ENCODE assay signal across 30 mouse cellular contexts in genomic region chr15:62743879-62744278, GRCm38 (mm10).
"Had no signal": no experiment of that assay in that cellular context is flagged by ENCODE, and none has a peak within 500 bp of the region (broad histone marks: within the 10 kb centered on the region; RNA-seq: fewer than 3 reads in every experiment).

No protein-coding gene starts in this region.

- H3K4me2 ChIP-seq: limb, embryonic 12.5 days; limb, embryonic 13.5 days; limb, embryonic 15.5 days; liver, embryonic 13.5 days; liver, embryonic 15.5 days; lung, embryonic 14.5 days; lung, embryonic 15.5 days; midbrain, embryonic 11.5 days; midbrain, embryonic 12.5 days; midbrain, embryonic 13.5 days; midbrain, embryonic 15.5 days; neural tube, embryonic 12.5 days; neural tube, embryonic 13.5 days had no signal

- ATAC-seq: lung, postnatal 0 days; midbrain, embryonic 13.5 days; midbrain, embryonic 15.5 days; midbrain, embryonic 16.5 days had no signal

- H3K9ac ChIP-seq: limb, embryonic 12.5 days; limb, embryonic 13.5 days; limb, embryonic 15.5 days; liver, embryonic 13.5 days; liver, embryonic 15.5 days; lung, embryonic 14.5 days; lung, embryonic 15.5 days; midbrain, embryonic 12.5 days; midbrain, embryonic 13.5 days; midbrain, embryonic 15.5 days; neural tube, embryonic 12.5 days; neural tube, embryonic 13.5 days had no signal

- H3K4me1 ChIP-seq: limb, embryonic 10.5 days; limb, embryonic 12.5 days; limb, embryonic 13.5 days; limb, embryonic 15.5 days; liver, embryonic 13.5 days; liver, embryonic 15.5 days; lung, embryonic 15.5 days; megakaryocyte, embryonic 14.5 days; midbrain, embryonic 10.5 days; midbrain, embryonic 12.5 days; midbrain, embryonic 13.5 days; midbrain, embryonic 15.5 days; neural tube, embryonic 12.5 days; neural tube, embryonic 13.5 days had no signal

- H3K4me3 ChIP-seq: left cerebral cortex, adult 2 months; limb, embryonic 10.5 days; limb, embryonic 12.5 days; limb, embryonic 13.5 days; limb, embryonic 15.5 days; liver, embryonic 13.5 days; liver, embryonic 15.5 days; lung, embryonic 15.5 days; megakaryocyte, embryonic 14.5 days; midbrain, embryonic 10.5 days; midbrain, embryonic 12.5 days; midbrain, embryonic 13.5 days; midbrain, embryonic 15.5 days; myocyte; neural tube, embryonic 12.5 days; neural tube, embryonic 13.5 days had no signal

- DNase-seq: layer of hippocampus, postnatal 36 days; left cerebral cortex, postnatal 4 days; liver, embryonic 13.5 days; lung, adult 18-20 months; lung, adult 2 months; lung, embryonic 14.5 days; lung, postnatal 10 days; lung, postnatal 14 days; lung, postnatal 36 days; lung, postnatal 4 days; midbrain, embryonic 14.5 days had no signal

- H3K9me3 ChIP-seq: limb, embryonic 10.5 days; limb, embryonic 12.5 days; limb, embryonic 13.5 days; limb, embryonic 15.5 days; liver, embryonic 13.5 days; liver, embryonic 15.5 days; lung, embryonic 15.5 days; megakaryocyte, embryonic 14.5 days; midbrain, embryonic 10.5 days; midbrain, embryonic 12.5 days; midbrain, embryonic 13.5 days; midbrain, embryonic 15.5 days; neural tube, embryonic 12.5 days; neural tube, embryonic 13.5 days had no signal

- H3K36me3 ChIP-seq: limb, embryonic 10.5 days; limb, embryonic 12.5 days; limb, embryonic 13.5 days; limb, embryonic 15.5 days; liver, embryonic 13.5 days; liver, embryonic 15.5 days; lung, embryonic 15.5 days; midbrain, embryonic 10.5 days; midbrain, embryonic 12.5 days; midbrain, embryonic 13.5 days; midbrain, embryonic 15.5 days; neural tube, embryonic 12.5 days; neural tube, embryonic 13.5 days had no signal

- H3K27ac ChIP-seq: left cerebral cortex, adult 2 months; limb, embryonic 10.5 days; limb, embryonic 12.5 days; limb, embryonic 13.5 days; limb, embryonic 15.5 days; liver, embryonic 13.5 days; liver, embryonic 15.5 days; lung, embryonic 15.5 days; macrophage; midbrain, embryonic 10.5 days; midbrain, embryonic 12.5 days; midbrain, embryonic 13.5 days; midbrain, embryonic 15.5 days; neural tube, embryonic 12.5 days; neural tube, embryonic 13.5 days had no signal

- H3K27me3 ChIP-seq: limb, embryonic 12.5 days; limb, embryonic 13.5 days; limb, embryonic 15.5 days; liver, embryonic 13.5 days; liver, embryonic 15.5 days; lung, embryonic 15.5 days; megakaryocyte, embryonic 14.5 days; midbrain, embryonic 12.5 days; midbrain, embryonic 13.5 days; midbrain, embryonic 15.5 days; neural tube, embryonic 12.5 days; neural tube, embryonic 13.5 days had no signal
